Mouse (Mus musculus): ENCODE measurements at regions not wholly inside any gene's neighbourhood (a gene's known extent, or its start where the extent isn't known, plus 50 kb on each side); places are given as distances from the start of the nearest gene placed in this dataset.
A peak's percentile ranks its signal among the peaks of the same experiment; 100 is the strongest.

DNA sequence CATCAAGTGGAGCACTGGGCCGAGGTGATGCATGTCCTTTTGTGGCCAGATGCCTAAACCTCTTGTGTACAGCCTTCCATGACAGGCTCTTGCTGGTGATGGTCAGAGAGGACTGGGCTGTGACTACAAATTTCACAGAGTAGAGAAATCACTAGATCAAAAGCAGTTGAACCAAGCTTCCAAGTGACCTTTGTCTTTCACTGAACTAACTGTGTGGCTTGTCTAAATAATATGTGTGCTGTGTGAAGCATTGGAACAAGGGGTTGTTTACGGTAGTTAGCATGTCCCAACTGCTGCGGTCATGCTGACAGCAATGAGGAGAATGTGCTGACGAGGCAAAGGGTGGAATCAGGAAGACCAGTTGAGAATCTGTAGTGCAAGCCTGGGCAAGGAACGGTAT, 55.3 kb upstream of the D16Ertd472e start:
- DNase-seq = peak in 1 of 2 experiments; percentile 26

DNA sequence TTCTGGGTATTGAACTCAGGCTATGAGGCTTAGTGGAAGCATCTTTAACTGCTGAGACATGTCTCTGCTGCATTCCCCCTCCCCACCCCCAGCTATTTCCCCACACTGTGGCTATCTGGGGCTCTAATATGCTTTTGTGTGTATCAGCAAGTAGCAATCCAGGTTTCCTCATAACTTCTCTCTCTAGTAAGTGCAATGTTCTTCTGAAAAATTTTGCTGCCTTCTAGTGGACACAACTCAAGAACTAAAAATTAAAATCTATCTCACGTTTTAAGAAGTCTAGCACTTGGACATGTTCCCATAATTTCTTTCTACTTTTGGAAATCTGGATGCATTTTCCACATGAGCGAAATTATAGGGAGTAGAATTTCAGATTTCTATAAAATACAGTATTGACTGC, 50.3 kb upstream of the D16Ertd472e start:
- no peak for DNase-seq
